Mouse (Mus musculus): Measurements from ENCODE around the gene Rpe65. TPM values are rescaled to one million over a fixed set of nuclear protein-coding genes. Genes with fewer than 3 reads are reported as not detected.

Rpe65 gene
- not detected in 2 replicates for polyA plus RNA-seq (2015; fragmentation: Nextera tagmentation; extraction: Ambion mirVana)

DNA sequence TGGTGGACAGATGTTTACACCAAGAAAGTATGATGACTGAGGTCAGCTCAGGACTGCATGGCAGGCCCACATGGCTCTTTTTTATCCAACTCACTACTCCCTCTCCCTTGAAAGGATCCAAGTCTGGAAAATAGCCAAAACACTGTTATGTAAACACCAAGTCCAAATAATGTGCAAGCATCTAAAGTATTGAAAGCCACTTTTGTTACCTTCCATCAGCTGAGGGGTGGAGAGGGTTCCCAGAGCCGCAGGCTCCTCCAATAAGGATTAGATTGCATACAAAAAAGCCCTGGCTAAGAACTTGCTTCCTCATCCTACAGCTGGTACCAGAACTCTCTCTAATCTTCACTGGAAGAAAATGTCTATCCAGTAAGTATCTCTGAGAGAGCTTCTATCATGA lies at the start of gene Rpe65:
Gene Rpe65 (plus strand): TSS at position 301 of the 400 bp plus-strand sequence.
- Histone ChIP-seq H3K4me3 (ENCODE audit: low read depth, low read length) (no peak within 1 kb of the TSS), H3K4me1 (replicated peaks; ENCODE audit: control insufficient read depth, insufficient read depth) (no peaks in the 10 kb centered on the region), H3K9me3 (ENCODE audit: control insufficient read depth, low read length) (no peaks in the 10 kb centered on the region), H3K27ac (replicated peaks) (no peak within 1 kb of the TSS), H3K4me2 (replicated peaks; ENCODE audit: low read depth) (no peak within 1 kb of the TSS), H3K36me3 (ENCODE audit: control insufficient read depth, insufficient read depth, low read length) (no peaks in the 10 kb centered on the region), H3K27me3 (ENCODE audit: control insufficient read depth, insufficient read depth, low read length) (no peaks in the 10 kb centered on the region), H3K9ac (ENCODE audit: low read length) (no peak within 1 kb of the TSS)
- ATAC-seq (ENCODE audit: low FRiP score, low TSS enrichment) (no peak), DNase-seq (ENCODE audit: low spot score) (no peak)
- 31% methylated on average over 1 of the region's 1 CpGs for WGBS
- no peak for TF ChIP-seq CTCF (IDR thresholded peaks at IDR 0.05; ENCODE audit: low read depth)
- no peak for TF ChIP-seq EP300 (optimal IDR thresholded peaks at IDR 0.05)

GRCm38 (mm10) chr3:159550224-159550623 lies 48.8 kb upstream of the Rpe65 start:
- H3K9ac ChIP-seq (ENCODE audit: low read length) = no peak overlapping the region
- H3K4me1 ChIP-seq (replicated peaks; ENCODE audit: control insufficient read depth, insufficient read depth) = no peaks in the 10 kb centered on the region
- H3K27ac ChIP-seq (replicated peaks) = no peak overlapping the region
- H3K4me2 ChIP-seq (replicated peaks; ENCODE audit: low read depth) = no peak overlapping the region
- DNase-seq (ENCODE audit: low spot score) = no peak
- TF ChIP-seq CTCF (IDR thresholded peaks at IDR 0.05; ENCODE audit: low read depth) (no peak), EP300 (optimal IDR thresholded peaks at IDR 0.05) (no peak)
- no peaks in the 10 kb centered on the region for H3K27me3 ChIP-seq (ENCODE audit: control insufficient read depth, insufficient read depth, low read length)
- no peaks in the 10 kb centered on the region for H3K36me3 ChIP-seq (ENCODE audit: control insufficient read depth, insufficient read depth, low read length)
- H3K9me3 ChIP-seq (ENCODE audit: control insufficient read depth, low read length) = no peaks in the 10 kb centered on the region
- H3K4me3 ChIP-seq (ENCODE audit: low read depth, low read length) = no peak overlapping the region
- no peak for ATAC-seq (ENCODE audit: low FRiP score, low TSS enrichment)

GRCm38 (mm10) chr3:159614977-159615376 lies 16.0 kb downstream of the Rpe65 start:
- H3K36me3 ChIP-seq (ENCODE audit: control insufficient read depth, insufficient read depth, low read length) = no peaks in the 10 kb centered on the region
- H3K9me3 ChIP-seq (ENCODE audit: control insufficient read depth, low read length) = no peaks in the 10 kb centered on the region
- DNase-seq (ENCODE audit: low spot score) (no peak), ATAC-seq (ENCODE audit: low FRiP score, low TSS enrichment) (no peak)
- H3K27me3 ChIP-seq (ENCODE audit: control insufficient read depth, insufficient read depth, low read length) = no peaks in the 10 kb centered on the region
- WGBS = 85% methylated on average over 1 of the region's 1 CpGs
- TF ChIP-seq EP300 (optimal IDR thresholded peaks at IDR 0.05) (no peak), CTCF (IDR thresholded peaks at IDR 0.05; ENCODE audit: low read depth) (no peak)
- no peak overlapping the region for H3K9ac ChIP-seq (ENCODE audit: low read length)
- H3K4me2 ChIP-seq (replicated peaks; ENCODE audit: low read depth) = no peak overlapping the region
- no peaks in the 10 kb centered on the region for H3K4me1 ChIP-seq (replicated peaks; ENCODE audit: control insufficient read depth, insufficient read depth)
- H3K27ac ChIP-seq (replicated peaks) = no peak overlapping the region
- no peak overlapping the region for H3K4me3 ChIP-seq (ENCODE audit: low read depth, low read length)

- no peak for DNase-seq (ENCODE audit: low spot score)
- no peaks in the 10 kb centered on the region for H3K4me1 ChIP-seq (replicated peaks; ENCODE audit: control insufficient read depth, insufficient read depth)
- no peak overlapping the region for H3K4me2 ChIP-seq (replicated peaks; ENCODE audit: low read depth)
- H3K9me3 ChIP-seq (ENCODE audit: control insufficient read depth, low read length) = no peaks in the 10 kb centered on the region
- no peak for ATAC-seq (ENCODE audit: low FRiP score, low TSS enrichment)
- H3K27me3 ChIP-seq (ENCODE audit: control insufficient read depth, insufficient read depth, low read length) = no peaks in the 10 kb centered on the region
- no peak overlapping the region for H3K9ac ChIP-seq (ENCODE audit: low read length)
- TF ChIP-seq EP300 (optimal IDR thresholded peaks at IDR 0.05) = no peak
- no peak for TF ChIP-seq CTCF (IDR thresholded peaks at IDR 0.05; ENCODE audit: low read depth)
- H3K4me3 ChIP-seq (ENCODE audit: low read depth, low read length) = no peak overlapping the region
- H3K27ac ChIP-seq (replicated peaks) = no peak overlapping the region
- 45% methylated on average over 1 of the region's 1 CpGs for WGBS
- no peaks in the 10 kb centered on the region for H3K36me3 ChIP-seq (ENCODE audit: control insufficient read depth, insufficient read depth, low read length)
These were observed 22.1 kb downstream of the Rpe65 start for GRCm38 (mm10) chr3:159621026-159621425.

- Histone ChIP-seq H3K4me2 (replicated peaks; ENCODE audit: low read depth) (no peak overlapping the region), H3K4me3 (ENCODE audit: low read depth, low read length) (no peak overlapping the region), H3K9ac (ENCODE audit: low read length) (no peak overlapping the region), H3K27me3 (ENCODE audit: control insufficient read depth, insufficient read depth, low read length) (no peaks in the 10 kb centered on the region), H3K9me3 (ENCODE audit: control insufficient read depth, low read length) (no peaks in the 10 kb centered on the region), H3K36me3 (ENCODE audit: control insufficient read depth, insufficient read depth, low read length) (no peaks in the 10 kb centered on the region), H3K4me1 (replicated peaks; ENCODE audit: control insufficient read depth, insufficient read depth) (no peaks in the 10 kb centered on the region), H3K27ac (replicated peaks) (no peak overlapping the region)
- ATAC-seq (ENCODE audit: low FRiP score, low TSS enrichment) = no peak
- TF ChIP-seq CTCF (IDR thresholded peaks at IDR 0.05; ENCODE audit: low read depth) (no peak), EP300 (optimal IDR thresholded peaks at IDR 0.05) (no peak)
- no peak for DNase-seq (ENCODE audit: low spot score)
- 81% methylated on average over 1 of the region's 1 CpGs for WGBS
These were observed 25.0 kb downstream of the Rpe65 start for GRCm38 (mm10) chr3:159624010-159624409.

- Histone ChIP-seq H3K27ac (replicated peaks) (no peak overlapping the region), H3K9me3 (ENCODE audit: control insufficient read depth, low read length) (no peaks in the 10 kb centered on the region), H3K27me3 (ENCODE audit: control insufficient read depth, insufficient read depth, low read length) (no peaks in the 10 kb centered on the region), H3K4me1 (replicated peaks; ENCODE audit: control insufficient read depth, insufficient read depth) (no peaks in the 10 kb centered on the region), H3K36me3 (ENCODE audit: control insufficient read depth, insufficient read depth, low read length) (no peaks in the 10 kb centered on the region), H3K4me2 (replicated peaks; ENCODE audit: low read depth) (no peak overlapping the region), H3K9ac (ENCODE audit: low read length) (no peak overlapping the region), H3K4me3 (ENCODE audit: low read depth, low read length) (no peak overlapping the region)
- peak; percentile 35 for TF ChIP-seq CTCF (IDR thresholded peaks at IDR 0.05; ENCODE audit: low read depth)
- TF ChIP-seq EP300 (optimal IDR thresholded peaks at IDR 0.05) = no peak
- ATAC-seq (ENCODE audit: low FRiP score, low TSS enrichment) (no peak), DNase-seq (ENCODE audit: low spot score) (no peak)
- WGBS = 63% methylated on average over 1 of the region's 1 CpGs
These were observed 61.8 kb downstream of the Rpe65 start for GRCm38 (mm10) chr3:159660741-159661140.

Data from stomach, postnatal 0 days (tissue).